Mouse (Mus musculus): ENCODE measurements around the gene Fgf14. TPM values are rescaled to one million over a fixed set of nuclear protein-coding genes. Genes with fewer than 3 reads are reported as not detected.
"Not testable (repeated sequence)": the region's sequence is repeated elsewhere in the genome, so short reads cannot be mapped to it uniquely, and the experiment has no call there.

Gene Fgf14
- polyA plus RNA-seq, 1 experiment from 2014 or later = 1.2 TPM

DNA sequence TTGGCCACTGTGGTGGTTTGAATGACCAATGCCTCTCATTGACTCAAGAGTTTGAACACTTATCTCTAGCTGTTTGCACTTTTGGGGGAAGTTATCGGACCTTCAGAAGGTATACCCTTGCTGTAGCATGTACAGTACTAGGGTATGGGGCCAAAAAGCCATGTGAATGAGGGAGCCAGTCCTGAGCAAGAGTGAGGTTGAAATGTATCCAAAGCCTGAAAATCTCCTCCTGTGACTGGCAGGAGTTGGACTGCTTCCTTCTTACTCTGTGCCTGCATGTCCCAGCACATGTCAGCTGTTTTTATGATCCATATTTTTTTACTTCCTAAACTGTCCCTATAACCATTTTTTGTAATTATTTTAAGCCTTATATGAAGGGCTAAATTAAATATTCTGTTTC lies 632.9 kb downstream of the Fgf14 start:
- H3K36me3 ChIP-seq (ENCODE audit: control insufficient read depth, insufficient read depth, low read length) = no peaks in the 10 kb centered on the region
- H3K9ac ChIP-seq (replicated peaks; ENCODE audit: low read depth, low read length) = no peak overlapping the region
- ATAC-seq (ENCODE audit: insufficient number of reproducible peaks, insufficient read depth, low FRiP score, low read depth) = no peak
- H3K4me3 ChIP-seq (ENCODE audit: low read depth, low read length) = no peak overlapping the region
- no peaks in the 10 kb centered on the region for H3K4me1 ChIP-seq (ENCODE audit: control insufficient read depth, insufficient read depth, low read length)
- no peak overlapping the region for H3K4me2 ChIP-seq (replicated peaks; ENCODE audit: low read depth, low read length)
- H3K9me3 ChIP-seq (ENCODE audit: control insufficient read depth, low read depth, low read length) = no peaks in the 10 kb centered on the region
- H3K27ac ChIP-seq (ENCODE audit: low read length) = no peak overlapping the region
- no peaks in the 10 kb centered on the region for H3K27me3 ChIP-seq (ENCODE audit: control insufficient read depth, insufficient read depth, low read length)
- 82% methylated on average over 1 of the region's 1 CpGs for WGBS

GRCm38 (mm10) chr14:124040651-124041050 lies 636.3 kb downstream of the Fgf14 start:
- no peaks in the 10 kb centered on the region for H3K27me3 ChIP-seq (ENCODE audit: control insufficient read depth, insufficient read depth, low read length)
- no peak overlapping the region for H3K4me3 ChIP-seq (ENCODE audit: low read depth, low read length)
- H3K4me1 ChIP-seq (ENCODE audit: control insufficient read depth, insufficient read depth, low read length) = no peaks in the 10 kb centered on the region
- no peak overlapping the region for H3K9ac ChIP-seq (replicated peaks; ENCODE audit: low read depth, low read length)
- 82% methylated on average over 1 of the region's 1 CpGs for WGBS
- H3K4me2 ChIP-seq (replicated peaks; ENCODE audit: low read depth, low read length) = no peak overlapping the region
- H3K36me3 ChIP-seq (ENCODE audit: control insufficient read depth, insufficient read depth, low read length) = no peaks in the 10 kb centered on the region
- no peak for ATAC-seq (ENCODE audit: insufficient number of reproducible peaks, insufficient read depth, low FRiP score, low read depth)
- H3K9me3 ChIP-seq (ENCODE audit: control insufficient read depth, low read depth, low read length) = no peaks in the 10 kb centered on the region
- H3K27ac ChIP-seq (ENCODE audit: low read length) = no peak overlapping the region

GRCm38 (mm10) chr14:124037434-124037833 lies 639.5 kb downstream of the Fgf14 start:
- Histone ChIP-seq H3K27ac (ENCODE audit: low read length) (no peak overlapping the region), H3K4me2 (replicated peaks; ENCODE audit: low read depth, low read length) (no peak overlapping the region), H3K4me3 (ENCODE audit: low read depth, low read length) (no peak overlapping the region), H3K9me3 (ENCODE audit: control insufficient read depth, low read depth, low read length) (no peaks in the 10 kb centered on the region), H3K36me3 (ENCODE audit: control insufficient read depth, insufficient read depth, low read length) (no peaks in the 10 kb centered on the region), H3K9ac (replicated peaks; ENCODE audit: low read depth, low read length) (no peak overlapping the region), H3K4me1 (ENCODE audit: control insufficient read depth, insufficient read depth, low read length) (no peaks in the 10 kb centered on the region), H3K27me3 (ENCODE audit: control insufficient read depth, insufficient read depth, low read length) (no peaks in the 10 kb centered on the region)
- WGBS = 68% methylated on average over 4 of the region's 4 CpGs
- no peak for ATAC-seq (ENCODE audit: insufficient number of reproducible peaks, insufficient read depth, low FRiP score, low read depth)

DNA sequence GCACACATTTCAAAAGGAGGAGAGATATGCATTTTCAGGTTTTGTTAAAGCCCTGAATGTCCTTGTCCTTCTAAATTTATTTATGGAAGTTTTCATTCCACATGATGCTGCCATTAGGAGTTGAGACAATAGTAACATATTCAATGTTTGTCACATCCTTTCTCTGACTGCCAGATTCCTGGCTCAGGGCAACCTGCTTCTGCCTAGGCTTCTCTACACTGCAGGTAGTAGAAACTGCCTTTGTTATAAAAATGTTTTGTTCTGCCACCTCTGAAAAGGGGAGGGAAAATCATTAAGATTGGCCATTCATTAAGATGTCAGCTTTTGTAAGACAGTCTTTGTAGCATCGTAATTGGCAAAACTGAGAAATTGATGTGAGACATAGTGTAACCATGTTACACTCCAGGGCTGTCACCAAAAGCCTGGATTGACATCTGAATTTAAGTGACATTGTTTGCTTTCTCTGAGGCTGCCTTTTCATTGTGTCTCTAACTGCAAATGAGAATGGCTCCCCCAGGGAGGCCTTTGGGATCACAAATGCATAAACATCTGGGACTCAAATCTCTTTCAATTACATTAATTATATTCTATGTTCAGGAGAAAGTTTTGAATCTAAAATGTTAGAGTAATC lies 640.2 kb downstream of the Fgf14 start:
- Histone ChIP-seq H3K4me2 (replicated peaks; ENCODE audit: low read depth, low read length) (no peak overlapping the region), H3K4me3 (ENCODE audit: low read depth, low read length) (no peak overlapping the region), H3K9me3 (ENCODE audit: control insufficient read depth, low read depth, low read length) (no peaks in the 10 kb centered on the region), H3K9ac (replicated peaks; ENCODE audit: low read depth, low read length) (no peak overlapping the region), H3K27me3 (ENCODE audit: control insufficient read depth, insufficient read depth, low read length) (no peaks in the 10 kb centered on the region), H3K27ac (ENCODE audit: low read length) (no peak overlapping the region), H3K4me1 (ENCODE audit: control insufficient read depth, insufficient read depth, low read length) (no peaks in the 10 kb centered on the region), H3K36me3 (ENCODE audit: control insufficient read depth, insufficient read depth, low read length) (no peaks in the 10 kb centered on the region)
- ATAC-seq (ENCODE audit: insufficient number of reproducible peaks, insufficient read depth, low FRiP score, low read depth) = no peak
- whole genome bisulfite sequencing = 51% methylated on average over 1 of the region's 1 CpGs

DNA sequence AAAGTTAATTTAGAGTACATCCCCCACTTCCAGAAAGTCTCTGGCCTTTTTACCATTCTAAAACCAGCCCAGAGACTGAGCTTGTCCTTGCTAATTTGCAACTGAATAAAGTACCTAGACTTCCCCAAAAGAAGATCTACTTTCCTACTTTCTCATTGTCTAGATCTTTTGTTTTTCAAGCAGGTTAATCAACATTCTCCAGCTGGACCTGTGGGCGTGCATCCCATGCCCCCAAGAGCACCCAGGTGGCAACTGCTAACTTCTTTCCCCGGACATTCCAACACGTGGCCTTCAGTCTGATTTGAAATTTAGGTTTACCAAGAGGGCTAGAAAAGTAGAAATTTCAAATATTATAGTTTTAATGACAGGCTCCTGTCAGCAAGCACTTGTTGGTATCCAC lies 643.6 kb downstream of the Fgf14 start:
- not testable (repeated sequence) for ATAC-seq (ENCODE audit: insufficient number of reproducible peaks, insufficient read depth, low FRiP score, low read depth); H3K27me3 ChIP-seq (ENCODE audit: control insufficient read depth, insufficient read depth, low read length); H3K27ac ChIP-seq (ENCODE audit: low read length); H3K4me3 ChIP-seq (ENCODE audit: low read depth, low read length); H3K9ac ChIP-seq (replicated peaks; ENCODE audit: low read depth, low read length); H3K36me3 ChIP-seq (ENCODE audit: control insufficient read depth, insufficient read depth, low read length); H3K4me2 ChIP-seq (replicated peaks; ENCODE audit: low read depth, low read length); H3K9me3 ChIP-seq (ENCODE audit: control insufficient read depth, low read depth, low read length); H3K4me1 ChIP-seq (ENCODE audit: control insufficient read depth, insufficient read depth, low read length)
- WGBS = 63% methylated on average over 3 of the region's 3 CpGs

DNA sequence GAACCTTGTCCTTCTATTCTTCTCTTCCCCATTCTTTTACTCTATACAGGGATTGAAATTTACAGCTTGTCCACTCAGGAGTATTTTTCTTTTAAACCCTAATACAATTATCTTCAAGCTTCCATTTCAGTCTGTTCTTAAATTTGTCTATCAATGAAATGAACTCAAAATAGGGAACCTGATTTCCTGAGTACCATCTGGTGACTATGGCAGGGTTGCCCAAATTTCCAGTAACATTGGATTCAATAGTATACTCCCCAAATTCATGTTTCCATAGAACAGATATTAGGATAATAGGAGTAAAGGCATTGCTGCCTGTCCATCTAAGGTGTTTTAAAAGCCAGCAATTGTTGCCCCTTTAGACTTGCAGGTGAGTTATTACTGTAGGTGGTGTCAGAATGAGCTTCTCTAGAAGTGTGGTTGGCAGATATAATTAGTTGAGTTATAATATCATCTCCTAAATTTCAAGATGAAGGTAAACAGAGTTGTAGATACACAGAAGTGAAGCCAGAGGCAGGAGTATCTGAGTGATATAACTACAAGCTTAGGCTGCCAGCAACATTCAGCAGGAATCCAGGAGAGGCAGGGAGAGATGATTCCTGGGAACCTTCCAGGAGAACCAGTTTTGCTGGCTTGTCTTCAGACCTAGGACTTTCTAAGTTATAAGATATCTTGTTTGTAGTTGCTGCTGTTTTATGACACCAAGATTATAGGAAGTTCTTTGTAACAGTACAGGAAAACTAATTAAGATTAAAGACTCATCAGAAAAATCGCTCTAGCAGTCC lies 648.8 kb downstream of the Fgf14 start:
- H3K27me3 ChIP-seq (ENCODE audit: control insufficient read depth, insufficient read depth, low read length) = no peaks in the 10 kb centered on the region

DNA sequence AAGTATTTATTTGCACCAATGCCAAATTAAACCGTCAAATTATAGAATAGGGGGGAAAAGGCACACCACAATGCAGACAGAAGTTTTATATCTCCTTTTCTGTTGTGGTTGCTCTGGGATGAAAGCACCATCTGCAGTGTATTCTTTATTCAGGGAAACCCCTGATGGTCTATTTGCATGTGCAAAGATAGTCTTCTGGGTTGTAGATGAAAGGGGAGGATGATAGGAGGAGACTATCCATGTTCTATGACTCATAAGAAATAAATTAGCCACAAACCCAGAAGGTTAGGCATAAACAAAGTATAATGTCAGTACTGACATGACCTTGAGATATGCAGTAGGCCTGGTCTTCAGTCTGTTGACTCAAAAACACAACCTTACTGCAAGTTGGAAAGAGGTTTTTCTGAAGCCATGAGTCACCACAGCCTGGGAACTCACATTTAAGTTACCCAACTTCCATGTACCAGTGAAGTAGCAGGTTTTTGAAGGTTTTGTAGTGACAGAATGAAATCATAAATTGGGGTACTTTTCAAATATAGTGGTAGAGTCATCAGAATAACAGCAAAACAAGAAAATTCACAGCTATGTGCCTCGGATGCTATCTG lies 686.2 kb downstream of the Fgf14 start:
- Histone ChIP-seq H3K27ac (ENCODE audit: low read length) (no peak overlapping the region), H3K27me3 (ENCODE audit: control insufficient read depth, insufficient read depth, low read length) (no peaks in the 10 kb centered on the region), H3K4me1 (ENCODE audit: control insufficient read depth, insufficient read depth, low read length) (no peaks in the 10 kb centered on the region), H3K9me3 (ENCODE audit: control insufficient read depth, low read depth, low read length) (no peaks in the 10 kb centered on the region), H3K36me3 (ENCODE audit: control insufficient read depth, insufficient read depth, low read length) (no peaks in the 10 kb centered on the region), H3K4me2 (replicated peaks; ENCODE audit: low read depth, low read length) (no peak overlapping the region), H3K4me3 (ENCODE audit: low read depth, low read length) (no peak overlapping the region), H3K9ac (replicated peaks; ENCODE audit: low read depth, low read length) (no peak overlapping the region)
- WGBS = 77% methylated on average over 2 of the region's 2 CpGs
- no peak for ATAC-seq (ENCODE audit: insufficient number of reproducible peaks, insufficient read depth, low FRiP score, low read depth)

More for the DNA sequence above, 648.8 kb downstream of the Fgf14 start:
- Histone ChIP-seq H3K9me3 (ENCODE audit: control insufficient read depth, low read depth, low read length) (no peaks in the 10 kb centered on the region), H3K4me2 (replicated peaks; ENCODE audit: low read depth, low read length) (no peak overlapping the region), H3K27ac (ENCODE audit: low read length) (no peak overlapping the region), H3K36me3 (ENCODE audit: control insufficient read depth, insufficient read depth, low read length) (no peaks in the 10 kb centered on the region), H3K4me3 (ENCODE audit: low read depth, low read length) (no peak overlapping the region), H3K9ac (replicated peaks; ENCODE audit: low read depth, low read length) (no peak overlapping the region), H3K4me1 (ENCODE audit: control insufficient read depth, insufficient read depth, low read length) (no peaks in the 10 kb centered on the region)
- ATAC-seq (ENCODE audit: insufficient number of reproducible peaks, insufficient read depth, low FRiP score, low read depth) = no peak
- 83% methylated on average over 1 of the region's 1 CpGs for WGBS

GRCm38 (mm10) chr14:123967996-123968395 lies 708.9 kb downstream of the Fgf14 start:
- Histone ChIP-seq H3K4me1 (ENCODE audit: control insufficient read depth, insufficient read depth, low read length) (no peaks in the 10 kb centered on the region), H3K4me3 (ENCODE audit: low read depth, low read length) (no peak overlapping the region), H3K27ac (ENCODE audit: low read length) (no peak overlapping the region), H3K36me3 (ENCODE audit: control insufficient read depth, insufficient read depth, low read length) (no peaks in the 10 kb centered on the region), H3K9ac (replicated peaks; ENCODE audit: low read depth, low read length) (no peak overlapping the region), H3K9me3 (ENCODE audit: control insufficient read depth, low read depth, low read length) (no peaks in the 10 kb centered on the region), H3K27me3 (ENCODE audit: control insufficient read depth, insufficient read depth, low read length) (no peaks in the 10 kb centered on the region), H3K4me2 (replicated peaks; ENCODE audit: low read depth, low read length) (no peak overlapping the region)
- 74% methylated on average over 6 of the region's 6 CpGs for WGBS
- no peak for ATAC-seq (ENCODE audit: insufficient number of reproducible peaks, insufficient read depth, low FRiP score, low read depth)
